Mouse (Mus musculus) forebrain, embryonic 16.5 days (tissue): ENCODE results near the gene Med7. TPM values are rescaled to one million over a fixed set of nuclear protein-coding genes. Genes with fewer than 3 reads are reported as not detected.
"Not testable (repeated sequence)": the region's sequence is repeated elsewhere in the genome, so short reads cannot be mapped to it uniquely, and the experiment has no call there.

Experiments
- ATAC-seq: fragments of 200-750 bp; cut with Nextera tagmentation; 2 replicates; pipeline ENCODE4 v1.8.0; 2017; ENCODE audit warnings: mild to moderate bottlenecking, moderate library complexity
- H3K27ac ChIP-seq: fragments of 300-500 bp; sonication (generic); 2 replicates; pipeline ENCODE4 v1.5.1; 2014; ENCODE audit warnings: low read length, control low read depth
- H3K27me3 ChIP-seq: fragments of 300-500 bp; sonication (generic); replicated peaks from 2 replicates; pipeline ENCODE4 v1.6.1; 2014; ENCODE audit warnings: low read length; ENCODE audit not compliant: control insufficient read depth, insufficient read depth
- H3K36me3 ChIP-seq: fragments of 300-500 bp; sonication (generic); 2 replicates; pipeline ENCODE4 v1.6.1; 2014; ENCODE audit not compliant: control insufficient read depth, insufficient read depth
- H3K4me1 ChIP-seq: fragments of 300-500 bp; sonication (generic); replicated peaks from 2 replicates; pipeline ENCODE4 v1.6.1; 2014; ENCODE audit warnings: low read length; ENCODE audit not compliant: control insufficient read depth, insufficient read depth
- H3K4me2 ChIP-seq: fragments of 300-500 bp; sonication (generic); 2 replicates; pipeline ENCODE4 v1.6.1; 2014; ENCODE audit warnings: mild to moderate bottlenecking, low read length, control low read depth
- H3K4me3 ChIP-seq: fragments of 300-500 bp; sonication (generic); replicated peaks from 2 replicates; pipeline ENCODE4 v1.5.1; 2014; ENCODE audit warnings: mild to moderate bottlenecking, low read length, control low read depth
- H3K9ac ChIP-seq: fragments of 300-500 bp; sonication (generic); replicated peaks from 2 replicates; pipeline ENCODE4 v1.6.1; 2014; ENCODE audit warnings: low read depth, low read length, control low read depth
- H3K9me3 ChIP-seq: fragments of 300-500 bp; sonication (generic); 2 replicates; pipeline ENCODE4 v1.6.1; 2016; ENCODE audit warnings: low read length; ENCODE audit not compliant: control insufficient read depth
- WGBS: fragments of 180-500 bp; shearing (Covaris S2); extraction: QIAGEN DNeasy Blood & Tissue Kit; methylation state at CpG from one replicate; pipeline ENCODE4 v1.1.7; 2014; 5-methylcytosine and 5-hydroxymethylcytosine counted together
- polyA plus RNA-seq: library from polyadenylated mRNA; unstranded; fragments of >200 nt; fragmentation: Nextera tagmentation; extraction: Ambion mirVana; gene quantifications from 2 replicates; pipeline ENCODE4 v1.2.1, GENCODE M21; 2015

The Med7 gene
- polyA plus RNA-seq, 1 experiment from 2014 or later: 73.1 TPM

GRCm38 (mm10) chr11:46418438-46418837 lies 18.3 kb upstream of the Med7 start:
- no peak overlapping the region for H3K4me3 ChIP-seq
- H3K9me3 ChIP-seq: no peaks in the 10 kb centered on the region
- H3K27ac ChIP-seq: no peak overlapping the region
- no peaks in the 10 kb centered on the region for H3K36me3 ChIP-seq
- no peak for ATAC-seq
- H3K4me2 ChIP-seq: no peak overlapping the region
- H3K27me3 ChIP-seq: no peaks in the 10 kb centered on the region
- 74% methylated on average over 1 of the region's 1 CpGs for WGBS
- no peak overlapping the region for H3K9ac ChIP-seq
- no peaks in the 10 kb centered on the region for H3K4me1 ChIP-seq

GRCm38 (mm10) chr11:46418860-46419259 lies 17.9 kb upstream of the Med7 start:
- H3K9ac ChIP-seq: no peak overlapping the region
- no peak overlapping the region for H3K4me3 ChIP-seq
- no peaks in the 10 kb centered on the region for H3K9me3 ChIP-seq
- no peaks in the 10 kb centered on the region for H3K36me3 ChIP-seq
- no peak for ATAC-seq
- H3K27ac ChIP-seq: no peak overlapping the region
- H3K27me3 ChIP-seq: no peaks in the 10 kb centered on the region
- no peak overlapping the region for H3K4me2 ChIP-seq
- H3K4me1 ChIP-seq: no peaks in the 10 kb centered on the region
- 88% methylated on average over 5 of the region's 5 CpGs for WGBS

GRCm38 (mm10) chr11:46421086-46421888 lies 15.4 kb upstream of the Med7 start:
- Histone ChIP-seq H3K36me3 (no peaks in the 10 kb centered on the region), H3K27ac (no peak overlapping the region), H3K4me3 (no peak overlapping the region), H3K4me1 (no peaks in the 10 kb centered on the region), H3K4me2 (no peak overlapping the region), H3K9ac (no peak overlapping the region), H3K9me3 (no peaks in the 10 kb centered on the region), H3K27me3 (no peaks in the 10 kb centered on the region)
- no peak for ATAC-seq
- 82% methylated on average over 8 of the region's 8 CpGs for WGBS

- H3K4me3 ChIP-seq, H3K27ac ChIP-seq, H3K4me2 ChIP-seq, ATAC-seq, H3K4me1 ChIP-seq, H3K9ac ChIP-seq, H3K9me3 ChIP-seq, H3K27me3 ChIP-seq, H3K36me3 ChIP-seq: not testable (repeated sequence)
- 28% methylated on average over 4 of the region's 4 CpGs for WGBS
These were observed 8.6 kb upstream of the Med7 start for GRCm38 (mm10) chr11:46428131-46428530.

GRCm38 (mm10) chr11:46430123-46430522 lies 6.6 kb upstream of the Med7 start:
- no peaks in the 10 kb centered on the region for H3K27me3 ChIP-seq
- no peak overlapping the region for H3K4me3 ChIP-seq
- no peaks in the 10 kb centered on the region for H3K9me3 ChIP-seq
- no peak overlapping the region for H3K4me2 ChIP-seq
- no peak for ATAC-seq
- peaks cover 4% of the 10 kb centered on the region; the same call in 1 of the 2 replicates for H3K4me1 ChIP-seq
- no peak overlapping the region for H3K9ac ChIP-seq
- no peak overlapping the region for H3K27ac ChIP-seq
- 92% methylated on average over 2 of the region's 2 CpGs for WGBS
- H3K36me3 ChIP-seq: no peaks in the 10 kb centered on the region

GRCm38 (mm10) chr11:46431129-46431528 lies 5.6 kb upstream of the Med7 start:
- Histone ChIP-seq H3K4me3 (no peak overlapping the region), H3K9me3 (no peaks in the 10 kb centered on the region), H3K36me3 (no peaks in the 10 kb centered on the region), H3K27me3 (no peaks in the 10 kb centered on the region), H3K9ac (no peak overlapping the region), H3K27ac (0 out of 2 replicates have a peak overlapping the region, but pooled peaks have one; percentile 15), H3K4me2 (no peak overlapping the region), H3K4me1 (peaks cover 5% of the 10 kb centered on the region)
- 20% methylated on average over 3 of the region's 3 CpGs for WGBS
- ATAC-seq: peak; percentile 96

GRCm38 (mm10) chr11:46435363-46435762 lies 1.4 kb upstream of the Med7 start:
- Histone ChIP-seq H3K27ac (no peak overlapping the region), H3K36me3 (no peaks in the 10 kb centered on the region), H3K4me2 (no peak overlapping the region), H3K27me3 (no peaks in the 10 kb centered on the region), H3K9ac (no peak overlapping the region), H3K4me3 (no peak overlapping the region), H3K4me1 (peaks cover 15% of the 10 kb centered on the region), H3K9me3 (no peaks in the 10 kb centered on the region)
- no peak for ATAC-seq

- H3K9me3 ChIP-seq: no peaks in the 10 kb centered on the region
- H3K36me3 ChIP-seq: peaks cover 5% of the 10 kb centered on the region
- peaks cover 11% of the 10 kb centered on the region for H3K4me1 ChIP-seq
- H3K4me3 ChIP-seq: peak overlapping the region; percentile 90
- H3K9ac ChIP-seq: peak overlapping the region; percentile 86
- ATAC-seq: no peak
- no peaks in the 10 kb centered on the region for H3K27me3 ChIP-seq
- H3K4me2 ChIP-seq: peak overlapping the region; percentile 91
- H3K27ac ChIP-seq: no peak overlapping the region
- 1% methylated on average over 23 of the region's 23 CpGs for WGBS
These were observed 805 bp downstream of the Med7 start for GRCm38 (mm10) chr11:46437459-46438000.

GRCm38 (mm10) chr11:46439005-46439543 lies 2.3 kb downstream of the Med7 start:
- H3K9me3 ChIP-seq: no peaks in the 10 kb centered on the region
- 94% methylated on average over 5 of the region's 5 CpGs for WGBS
- peaks cover 11% of the 10 kb centered on the region for H3K4me1 ChIP-seq
- no peaks in the 10 kb centered on the region for H3K27me3 ChIP-seq
- H3K9ac ChIP-seq: no peak overlapping the region
- no peak overlapping the region for H3K4me3 ChIP-seq
- H3K4me2 ChIP-seq: no peak overlapping the region
- H3K36me3 ChIP-seq: peaks cover 5% of the 10 kb centered on the region
- no peak for ATAC-seq
- H3K27ac ChIP-seq: no peak overlapping the region
